Mouse (Mus musculus): Measurements from ENCODE around the gene Spon1.
A peak's percentile ranks its signal among the peaks of the same experiment; 100 is the strongest.

Spon1 gene

DNA sequence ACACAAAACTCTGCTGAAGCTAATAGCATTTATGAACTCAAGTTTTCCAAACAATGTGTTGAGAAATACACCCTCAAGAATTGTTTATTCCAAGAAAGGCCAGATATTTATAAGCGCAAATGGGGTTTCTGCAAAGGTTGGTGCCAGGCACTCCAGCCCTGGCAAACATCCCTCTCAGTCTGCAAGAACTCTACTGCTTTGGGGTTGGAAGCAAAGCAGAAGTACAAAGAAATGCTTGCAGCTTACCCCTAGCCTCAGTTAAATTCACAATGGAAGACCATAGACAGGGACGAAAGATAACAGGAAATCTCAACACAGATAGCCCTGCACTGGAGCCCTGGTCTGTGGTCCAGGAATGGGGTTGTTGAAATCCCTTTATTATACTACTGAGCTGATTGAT, 135.7 kb downstream of the Spon1 start:
- ATAC-seq (ENCODE audit: insufficient number of reproducible peaks, low FRiP score, low TSS enrichment) = no peak

DNA sequence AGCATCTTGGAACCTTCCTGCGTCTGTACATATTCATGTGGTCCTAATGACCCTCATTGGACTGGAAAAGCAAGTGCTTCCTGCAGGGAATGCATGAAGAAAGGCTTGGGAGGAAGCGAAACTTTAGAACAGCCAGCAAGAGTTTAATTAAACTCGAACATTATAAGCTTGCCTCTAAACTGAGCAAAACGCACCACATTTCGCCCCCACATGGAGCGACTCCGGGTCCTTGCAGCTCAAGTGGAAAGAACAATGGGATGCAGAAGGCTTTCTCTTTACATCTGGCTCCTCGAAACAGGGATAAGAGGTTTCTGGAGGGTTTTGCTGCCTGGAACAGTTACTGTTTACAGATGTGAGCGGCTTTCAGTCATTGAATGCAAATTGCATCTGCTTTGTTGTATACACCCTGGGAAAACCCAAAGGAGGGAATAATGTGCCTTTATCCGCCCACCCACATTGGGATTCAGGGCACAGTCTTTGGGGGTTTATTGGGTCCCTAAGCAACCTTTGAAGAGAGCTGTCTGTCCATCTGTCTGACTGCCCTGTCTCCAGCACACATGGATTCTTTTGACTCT, 136.2 kb downstream of the Spon1 start:
- no peak for ATAC-seq (ENCODE audit: insufficient number of reproducible peaks, low FRiP score, low TSS enrichment)

DNA sequence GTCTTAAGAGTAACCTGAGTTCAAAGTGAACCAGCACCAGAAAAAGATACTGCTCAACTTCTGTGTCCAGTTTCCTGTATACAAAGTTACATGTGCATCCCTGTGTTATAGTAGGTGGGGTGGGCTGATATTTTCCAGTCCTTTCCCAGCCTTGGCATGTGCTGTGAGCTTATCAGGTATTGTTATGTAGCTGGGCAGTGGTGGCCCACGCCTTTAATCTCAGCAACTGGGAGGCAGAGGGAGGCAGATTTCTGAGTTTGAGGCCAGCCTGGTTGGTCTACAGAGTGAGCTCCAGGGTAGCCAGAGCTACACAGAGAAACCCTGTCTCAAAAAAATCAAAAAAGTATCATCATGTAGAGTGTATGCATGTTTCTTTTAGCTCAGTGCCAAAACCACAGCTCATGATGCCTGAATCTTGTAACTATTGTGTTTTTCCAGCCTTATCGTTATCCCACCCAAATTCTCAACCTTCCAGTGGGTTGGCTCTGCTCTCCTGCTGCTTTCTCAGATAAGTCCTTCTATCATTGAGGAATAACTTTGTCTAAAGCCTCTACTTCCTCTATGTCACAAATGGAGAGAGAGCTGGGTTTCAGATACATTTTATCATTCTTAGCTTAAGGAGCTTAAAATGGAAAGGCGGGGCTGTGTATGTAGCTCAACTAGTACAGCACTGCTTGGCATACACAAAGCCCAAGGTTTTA, 137.5 kb downstream of the Spon1 start:
- ATAC-seq (ENCODE audit: insufficient number of reproducible peaks, low FRiP score, low TSS enrichment) = no peak

DNA sequence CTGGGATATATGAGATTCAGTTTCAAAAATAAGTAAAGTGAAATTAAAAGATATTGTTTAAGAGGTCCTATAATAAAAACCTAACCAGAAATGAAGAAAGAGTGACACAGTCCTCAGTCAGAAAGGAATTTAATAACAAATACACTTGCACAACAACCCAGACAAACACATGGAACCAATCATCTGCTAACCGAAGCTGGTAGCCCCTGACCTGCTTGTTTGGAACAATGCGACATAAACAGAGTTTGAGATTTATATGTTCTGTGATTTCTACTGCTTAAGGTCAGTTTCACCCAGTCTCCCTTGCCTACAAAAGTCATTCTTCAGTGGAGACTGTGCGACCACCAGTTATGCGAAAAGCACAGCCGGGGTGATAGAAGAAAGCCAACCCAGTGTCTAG, 138.1 kb downstream of the Spon1 start:
- no peak for ATAC-seq (ENCODE audit: insufficient number of reproducible peaks, low FRiP score, low TSS enrichment)

DNA sequence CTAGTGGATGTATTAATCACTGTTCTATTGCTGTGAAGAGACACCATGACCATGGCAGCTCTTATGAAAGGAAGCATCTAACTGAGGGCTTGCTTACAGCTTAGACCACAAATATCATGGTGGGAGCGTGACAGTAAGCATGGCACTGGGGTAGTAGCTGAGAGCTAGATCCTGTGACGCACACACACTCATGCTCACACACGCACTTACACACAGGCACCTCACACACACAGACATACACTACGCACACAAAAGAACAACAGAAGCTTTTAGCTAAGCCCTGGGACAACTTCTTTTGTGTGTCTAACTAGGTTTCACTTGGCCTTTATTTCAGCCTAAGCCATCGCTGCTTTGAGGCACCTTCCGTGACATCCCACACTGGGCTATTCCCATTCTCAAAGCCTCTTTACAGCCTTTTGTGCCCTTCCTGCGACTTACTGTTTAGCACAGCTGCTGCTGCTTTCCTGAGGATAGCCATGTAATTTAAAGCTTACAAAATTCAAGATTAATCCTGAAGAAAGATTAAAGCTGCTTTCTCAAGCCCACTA, 138.6 kb downstream of the Spon1 start:
- ATAC-seq (ENCODE audit: insufficient number of reproducible peaks, low FRiP score, low TSS enrichment) = no peak

DNA sequence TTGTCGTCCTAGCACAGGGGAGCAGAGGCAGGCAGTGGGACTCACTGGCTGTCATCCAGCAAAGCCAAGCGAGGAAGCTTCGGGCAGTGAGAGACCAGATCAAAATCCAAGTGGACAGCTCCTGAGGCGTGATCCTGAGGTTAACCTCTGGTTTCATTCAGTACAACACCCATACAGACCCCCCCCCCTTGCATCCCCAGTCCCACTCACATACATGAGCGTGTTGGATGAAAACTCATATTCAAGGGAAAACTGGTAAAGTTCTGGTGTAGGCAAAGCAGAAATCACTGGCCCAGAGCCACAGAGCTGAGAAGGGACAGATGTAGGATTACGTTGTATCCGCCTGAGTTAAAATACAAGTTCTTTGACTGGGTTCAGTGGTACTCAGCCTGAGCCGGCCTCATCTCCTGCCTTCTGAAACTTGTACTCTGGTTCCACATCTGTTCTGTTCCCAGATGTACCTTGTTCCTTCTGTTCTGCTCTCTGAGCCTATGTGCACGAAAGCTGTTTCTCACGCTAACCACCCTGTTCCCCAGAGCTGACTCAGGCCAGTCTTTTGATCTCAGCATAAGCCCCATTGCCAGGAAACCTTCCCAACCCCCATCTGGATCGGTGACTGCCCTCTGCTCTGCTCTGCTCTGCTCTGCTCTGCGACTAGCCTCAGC, 143.5 kb downstream of the Spon1 start:
- no peak for ATAC-seq (ENCODE audit: insufficient number of reproducible peaks, low FRiP score, low TSS enrichment)

DNA sequence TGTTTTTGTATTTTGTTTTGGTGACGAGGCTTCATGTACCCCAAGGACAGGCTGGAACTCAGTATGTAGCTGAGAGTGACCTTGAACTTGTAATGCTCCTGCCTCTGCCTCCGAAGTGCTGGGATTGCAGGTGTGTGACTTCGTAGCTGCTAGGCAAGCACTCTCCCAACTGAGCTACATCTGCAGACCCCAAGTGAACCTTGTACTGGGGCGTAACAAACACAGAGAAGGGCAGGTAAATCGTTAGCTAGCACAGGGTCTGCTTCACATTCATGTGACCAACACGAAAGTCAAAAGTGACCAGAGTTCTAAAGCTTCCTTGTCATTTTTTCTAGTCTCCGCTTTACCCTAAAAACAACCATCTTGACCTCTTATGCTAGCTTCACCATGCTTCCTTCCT, 145.1 kb downstream of the Spon1 start:
- ATAC-seq (ENCODE audit: insufficient number of reproducible peaks, low FRiP score, low TSS enrichment) = no peak

DNA sequence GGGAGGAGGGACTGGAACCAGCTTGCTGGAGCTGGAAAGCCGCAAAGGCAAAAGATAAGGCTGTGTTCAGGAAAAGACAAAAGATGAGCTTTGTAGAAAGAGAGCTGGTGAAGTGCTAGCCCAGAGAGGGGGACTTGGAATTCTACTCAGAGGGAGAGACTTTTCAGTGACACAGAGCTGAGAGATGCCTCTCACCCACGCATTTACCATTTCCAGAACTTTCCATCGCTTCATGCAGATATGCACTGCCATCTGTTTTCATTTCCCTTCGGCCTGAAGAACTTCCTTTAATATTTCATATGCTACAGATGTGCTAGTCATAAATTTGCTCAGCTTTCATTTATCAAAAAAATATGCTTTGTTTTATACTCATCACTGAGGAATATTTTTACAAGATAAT, 150.1 kb downstream of the Spon1 start:
- no peak for ATAC-seq (ENCODE audit: insufficient number of reproducible peaks, low FRiP score, low TSS enrichment)

DNA sequence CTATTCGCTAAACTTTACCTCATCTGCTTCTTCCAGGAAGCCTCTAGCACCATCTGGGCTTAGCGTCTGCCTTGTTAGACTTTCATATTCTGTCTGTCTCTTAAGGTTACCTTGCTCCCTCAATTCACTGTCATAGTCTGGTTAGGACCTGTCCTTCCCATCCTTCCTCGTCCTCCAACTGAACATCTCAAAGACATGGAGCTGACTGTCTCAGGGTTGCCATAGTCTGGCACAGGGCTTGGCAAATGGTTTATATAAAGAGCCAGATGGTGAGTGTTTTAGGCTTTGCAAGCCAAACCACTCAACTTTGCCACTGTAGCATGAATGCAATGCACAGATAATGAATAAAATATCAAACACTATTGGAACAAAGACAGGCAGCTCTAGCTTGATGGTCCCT, 153.1 kb downstream of the Spon1 start:
- no peak for ATAC-seq (ENCODE audit: insufficient number of reproducible peaks, low FRiP score, low TSS enrichment)

DNA sequence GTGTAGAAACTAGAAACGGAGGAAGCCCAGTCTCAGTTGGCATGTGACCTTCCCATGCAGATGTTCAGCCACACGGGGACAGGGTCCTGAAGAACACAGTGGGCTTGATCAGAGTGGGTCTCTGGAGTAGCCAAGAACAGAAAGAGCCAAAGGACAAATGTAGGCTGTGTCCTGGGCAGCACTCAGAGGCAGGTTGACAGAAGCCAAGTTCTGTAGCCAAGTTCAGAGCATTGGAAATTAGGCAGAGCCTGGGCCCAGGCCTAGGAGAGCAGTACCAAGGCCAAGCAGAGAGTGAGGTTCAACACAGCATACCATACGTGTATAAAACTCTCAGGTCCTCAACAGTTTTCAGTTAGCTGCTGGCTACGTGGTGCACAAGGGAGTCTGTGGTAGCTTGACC, 153.7 kb downstream of the Spon1 start:
- ATAC-seq (ENCODE audit: insufficient number of reproducible peaks, low FRiP score, low TSS enrichment) = no peak

DNA sequence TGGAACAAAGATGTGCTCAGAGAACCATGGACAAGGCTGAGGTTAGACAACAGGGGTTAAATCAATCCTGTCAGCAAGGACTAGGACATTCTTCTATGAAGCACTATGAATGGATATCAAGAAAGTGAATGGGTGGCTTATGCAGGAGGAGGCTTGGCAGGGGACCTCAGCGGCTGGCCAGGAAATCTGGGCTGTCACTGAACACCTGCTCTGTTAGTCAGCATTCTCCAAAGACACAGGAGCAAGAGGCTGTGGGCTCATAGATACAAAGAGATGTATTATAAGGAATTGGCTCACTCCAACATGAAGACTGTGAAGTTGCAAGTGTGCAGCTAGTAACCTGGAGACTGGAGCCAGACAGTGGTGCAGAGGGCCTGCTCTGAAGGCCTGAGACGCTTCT, 154.3 kb downstream of the Spon1 start:
- no peak for ATAC-seq (ENCODE audit: insufficient number of reproducible peaks, low FRiP score, low TSS enrichment)

DNA sequence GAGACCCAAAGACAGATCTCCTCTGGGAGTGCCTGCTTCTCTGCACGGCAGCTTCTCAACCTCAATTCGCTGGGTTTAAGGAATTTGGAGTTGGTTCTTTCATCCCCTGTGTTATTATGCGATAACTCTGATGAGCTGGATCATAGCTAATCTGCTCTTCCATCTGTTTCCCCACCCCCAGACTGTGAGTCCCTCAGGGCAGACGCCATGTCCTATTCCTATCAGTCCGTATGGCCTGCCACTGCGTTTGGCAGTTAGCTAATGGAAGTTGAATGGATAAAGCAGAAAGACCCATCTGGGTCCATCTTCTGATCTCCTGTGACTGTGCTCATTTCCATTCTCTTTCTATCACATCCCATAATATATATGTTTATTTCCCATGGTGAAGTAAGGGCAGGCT, 158.8 kb downstream of the Spon1 start:
- ATAC-seq (ENCODE audit: insufficient number of reproducible peaks, low FRiP score, low TSS enrichment) = no peak

DNA sequence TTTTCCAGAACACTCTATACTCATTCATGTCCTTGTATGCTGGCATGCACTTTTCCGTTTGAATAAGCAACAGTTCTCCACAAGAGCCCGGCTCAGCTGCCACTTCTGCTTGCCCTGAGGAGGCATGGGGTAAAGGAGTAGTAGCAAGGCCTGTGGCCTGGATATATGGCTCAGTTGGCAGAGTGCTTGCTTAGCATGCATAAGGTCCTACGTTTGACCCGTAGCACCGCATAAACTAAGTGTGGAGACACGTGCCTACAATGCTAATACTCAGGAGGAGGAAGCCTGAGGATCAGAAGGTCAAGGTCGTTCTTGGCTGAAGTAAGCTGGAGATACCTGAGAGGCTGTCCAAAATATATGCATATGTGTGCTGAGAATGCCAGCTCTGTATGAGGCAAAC, 185.1 kb downstream of the Spon1 start:
- ATAC-seq (ENCODE audit: insufficient number of reproducible peaks, low FRiP score, low TSS enrichment) = no peak

DNA sequence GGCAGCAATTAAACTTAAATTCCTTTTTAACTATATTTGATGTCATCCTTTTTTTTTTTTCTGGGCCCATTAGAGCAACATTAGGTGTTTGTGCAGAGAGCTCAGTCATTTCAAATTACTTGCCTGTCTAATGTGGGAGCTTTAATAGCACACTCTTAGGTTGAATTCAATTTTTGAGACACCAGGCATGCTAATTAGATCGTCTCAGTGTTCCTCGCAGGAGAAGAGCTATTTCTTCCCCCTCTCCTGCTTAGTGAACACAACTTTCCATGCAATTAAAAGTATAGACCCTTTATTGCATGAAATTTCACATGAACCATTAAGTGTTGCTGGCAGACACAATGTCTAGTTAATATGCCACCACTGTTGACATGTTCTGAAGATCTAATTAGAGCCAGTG, 189.6 kb downstream of the Spon1 start:
- no peak for ATAC-seq (ENCODE audit: insufficient number of reproducible peaks, low FRiP score, low TSS enrichment)

DNA sequence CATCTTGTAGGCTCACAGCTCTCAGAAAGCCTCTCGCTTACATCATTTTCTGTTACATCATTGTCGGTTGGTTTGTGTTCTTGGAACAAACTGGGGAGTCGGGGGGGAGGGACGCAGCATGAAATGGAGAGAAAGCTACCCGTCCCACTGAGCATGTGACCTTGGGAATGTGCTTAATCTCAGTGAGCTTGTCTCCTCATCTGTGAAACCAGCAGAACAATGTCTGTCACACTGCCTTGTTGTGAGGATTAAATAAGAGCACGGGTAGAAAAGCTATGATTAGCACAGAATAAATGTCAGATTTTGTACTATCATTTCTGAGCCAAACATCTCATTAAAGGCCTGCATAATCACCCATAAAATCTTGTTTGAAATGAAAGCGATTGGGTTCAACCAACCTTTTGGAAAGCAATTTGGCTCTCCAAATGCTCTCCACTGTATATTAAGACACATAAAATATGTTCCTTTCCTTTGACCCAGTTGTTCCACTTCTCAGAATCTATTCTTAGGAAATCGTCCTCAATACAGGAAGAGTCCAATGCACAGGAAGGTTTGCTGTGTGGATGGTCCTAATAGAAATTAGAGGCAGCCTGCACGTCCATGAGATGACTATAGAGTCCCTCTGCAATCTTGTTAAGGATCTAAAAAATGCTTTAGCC, 195.2 kb downstream of the Spon1 start:
- ATAC-seq (ENCODE audit: insufficient number of reproducible peaks, low FRiP score, low TSS enrichment) = peak; percentile 47; the same call in 1 of the 2 replicates

DNA sequence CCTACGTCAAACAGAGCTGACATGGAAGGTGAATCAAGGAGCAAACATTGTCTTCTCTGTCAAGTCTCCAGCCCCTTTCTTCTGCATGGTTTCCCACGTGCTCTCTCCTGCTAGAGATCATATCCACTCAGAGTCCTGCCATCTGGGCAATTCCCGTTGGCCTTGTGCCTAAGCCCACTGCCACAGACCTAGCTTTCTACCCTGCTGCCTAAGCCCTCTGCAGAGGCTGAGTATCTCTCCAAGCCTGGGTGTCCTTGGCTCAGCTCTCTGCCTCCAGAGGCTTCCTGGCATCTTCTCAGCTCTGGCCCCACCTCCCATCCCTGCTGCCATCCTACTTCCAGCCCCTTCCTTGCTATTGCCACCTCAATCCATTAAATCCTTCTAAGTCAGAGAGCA, 195.7 kb downstream of the Spon1 start:
- ATAC-seq (ENCODE audit: insufficient number of reproducible peaks, low FRiP score, low TSS enrichment) = peak; percentile 45; the same call in 1 of the 2 replicates

DNA sequence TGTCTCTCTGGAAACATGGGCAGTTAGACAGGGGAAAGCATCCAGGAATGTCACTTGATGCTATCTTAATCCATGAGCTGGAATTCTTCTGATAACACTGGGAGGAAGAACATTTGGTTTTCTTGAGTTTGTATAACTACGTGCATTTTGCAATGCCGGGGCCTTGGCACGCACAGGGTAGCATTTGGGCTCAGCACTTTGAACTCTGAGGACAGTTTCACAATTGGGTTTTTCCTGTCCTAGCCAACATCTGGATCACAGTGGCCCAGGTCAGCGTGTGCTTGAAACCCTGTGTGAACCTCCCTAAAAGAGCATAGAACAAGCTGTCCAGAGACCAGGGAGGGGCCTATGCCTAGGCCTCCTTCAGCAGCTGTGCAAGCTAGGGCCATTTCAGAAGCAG, 196.3 kb downstream of the Spon1 start:
- ATAC-seq (ENCODE audit: insufficient number of reproducible peaks, low FRiP score, low TSS enrichment) = no peak

DNA sequence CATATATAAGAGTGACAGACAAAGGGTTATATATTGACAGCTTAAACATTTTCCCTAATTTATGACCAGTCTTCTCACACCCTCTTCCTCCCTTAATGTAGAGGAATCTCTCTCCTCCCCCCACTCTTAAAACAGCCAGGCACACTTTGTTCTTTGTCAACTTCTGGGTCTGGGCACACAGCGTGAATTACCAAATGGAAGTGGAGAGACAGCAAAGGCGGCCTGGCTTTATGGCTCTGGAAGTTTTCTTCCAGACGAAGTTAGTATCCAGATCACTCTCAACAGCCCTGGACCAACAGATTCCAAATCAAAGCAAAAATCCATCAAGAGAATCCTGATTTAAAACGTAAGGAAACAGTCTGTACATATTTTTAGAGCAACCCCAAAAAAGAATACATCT, 198.0 kb downstream of the Spon1 start:
- ATAC-seq (ENCODE audit: insufficient number of reproducible peaks, low FRiP score, low TSS enrichment) = no peak

DNA sequence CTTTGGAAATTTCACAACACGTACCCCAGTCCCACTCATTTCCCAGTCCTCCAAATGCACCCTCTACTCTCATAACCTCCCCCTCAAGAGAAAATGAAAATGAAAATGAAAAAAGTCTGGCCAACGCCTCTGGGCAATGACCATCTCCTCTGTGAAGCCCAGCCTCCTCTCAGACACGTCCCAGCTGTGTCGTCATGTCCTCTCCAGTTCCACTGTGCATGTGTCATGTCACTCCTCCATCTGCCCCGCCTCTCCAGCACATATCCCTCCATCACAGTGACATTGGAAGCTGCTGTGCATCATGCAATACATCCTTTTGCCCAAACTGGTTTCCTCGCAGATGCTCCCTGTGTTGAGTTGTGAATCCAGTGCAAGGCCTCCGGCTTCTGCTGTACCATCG, 199.8 kb downstream of the Spon1 start:
- no peak for ATAC-seq (ENCODE audit: insufficient number of reproducible peaks, low FRiP score, low TSS enrichment)

DNA sequence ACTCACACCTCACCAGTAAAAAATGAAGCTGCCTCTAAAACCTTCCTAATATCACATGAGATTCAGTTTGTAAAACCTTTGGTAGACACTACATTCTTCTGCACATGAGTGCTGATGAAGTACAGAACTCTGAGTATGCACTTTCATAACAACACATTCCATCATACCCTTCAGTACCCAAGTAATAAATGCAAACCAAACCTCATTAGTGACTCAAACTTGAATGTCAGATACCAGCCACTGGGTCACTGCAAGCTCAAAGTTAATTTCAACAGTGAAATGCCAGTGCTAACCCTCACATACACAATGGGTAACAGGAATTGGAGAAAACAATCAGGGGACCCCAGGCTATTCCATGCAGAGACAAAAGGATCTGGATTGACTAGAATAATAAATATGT, 203.4 kb downstream of the Spon1 start:
- ATAC-seq (ENCODE audit: insufficient number of reproducible peaks, low FRiP score, low TSS enrichment) = no peak

DNA sequence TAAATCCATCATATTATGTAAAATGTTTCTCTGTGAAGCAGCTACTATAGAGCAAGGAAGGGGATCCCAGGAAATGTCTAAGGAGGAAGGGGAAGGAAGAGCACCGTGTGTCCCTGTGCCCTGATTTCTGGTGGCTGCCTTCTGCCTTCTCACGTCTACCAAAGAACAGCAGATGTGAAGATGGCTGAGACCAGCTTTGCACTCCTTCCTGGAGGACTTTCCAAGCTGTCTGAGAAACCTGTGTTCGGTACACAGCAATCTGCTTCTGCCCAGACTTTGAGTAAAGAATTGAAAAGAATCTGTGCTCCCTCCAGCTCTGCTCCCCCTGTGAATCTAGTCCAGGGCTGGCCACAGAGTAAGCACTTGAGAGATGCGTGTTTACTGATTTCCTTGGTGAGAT, 206.7 kb downstream of the Spon1 start:
- no peak for ATAC-seq (ENCODE audit: insufficient number of reproducible peaks, low FRiP score, low TSS enrichment)
